Mouse (Mus musculus) CH12.LX (cell line): Measurements from ENCODE around the gene Tk1.

Experiments used
- CTCF ChIP-seq, 2 experiments: IDR thresholded peaks in 1 of 2; conservative IDR thresholded peaks in 1 of 2; 2 replicates each; pipeline ENCODE4 v1.5.1; 2011 to 2012; ENCODE audit warnings: low read depth in 2 of 2, low read length in 2 of 2, improper control_type of control experiment in 1 of 2, inconsistent platforms in 1 of 2, mild to moderate bottlenecking in 1 of 2, moderate library complexity in 1 of 2
- EP300 ChIP-seq: IDR thresholded peaks from 2 replicates; pipeline ENCODE4 v1.6.1; 2011; ENCODE audit warnings: low read length, improper control_type of control experiment
- ETS1 ChIP-seq: conservative IDR thresholded peaks from 2 replicates; pipeline ENCODE4 v1.6.1; 2012; ENCODE audit warnings: low read depth, mild to moderate bottlenecking, inconsistent platforms, low read length, improper control_type of control experiment, moderate library complexity
- HCFC1 ChIP-seq: IDR thresholded peaks from 2 replicates; pipeline ENCODE4 v1.6.1; 2012; ENCODE audit warnings: low read depth, mild to moderate bottlenecking, inconsistent platforms, low read length, improper control_type of control experiment
- JUND ChIP-seq: conservative IDR thresholded peaks from 2 replicates; pipeline ENCODE4 v1.6.1; 2011; ENCODE audit warnings: low read depth, low read length, improper control_type of control experiment
- POLR2A ChIP-seq: IDR thresholded peaks from 2 replicates; pipeline ENCODE4 v1.6.1; 2011; ENCODE audit warnings: low read depth, mild to moderate bottlenecking, improper control_type of control experiment, low read length
- TBP ChIP-seq: conservative IDR thresholded peaks from 2 replicates; pipeline ENCODE4 v1.6.1; 2011; ENCODE audit warnings: low read depth, low read length, improper control_type of control experiment
- ZC3H11A ChIP-seq: IDR thresholded peaks from 2 replicates; pipeline ENCODE4 v1.6.1; 2012; ENCODE audit warnings: low read depth, mild to moderate bottlenecking, inconsistent platforms, low read length, improper control_type of control experiment
- ZKSCAN1 ChIP-seq: IDR thresholded peaks from 2 replicates; pipeline ENCODE4 v1.6.1; 2012; ENCODE audit warnings: low read depth, inconsistent platforms, low read length, improper control_type of control experiment, borderline replicate concordance
- ZNF384 ChIP-seq: IDR thresholded peaks from 2 replicates; pipeline ENCODE4 v1.6.1; 2012; ENCODE audit warnings: low read depth, low read length, improper control_type of control experiment, inconsistent platforms

- no peak for TF ChIP-seq CTCF (conservative IDR thresholded peaks at IDR 0.05 in 1 of 2, IDR thresholded peaks at IDR 0.05 in 1 of 2; ENCODE audit: low read depth in 2 of 2, low read length in 2 of 2)
- no peak for TF ChIP-seq TBP
- TF ChIP-seq EP300 = no peak
- TF ChIP-seq ZKSCAN1 = no peak
- TF ChIP-seq ZNF384 = no peak
- no peak for TF ChIP-seq HCFC1
- TF ChIP-seq POLR2A = no peak
- no peak for TF ChIP-seq ZC3H11A
- no peak for TF ChIP-seq ETS1
- TF ChIP-seq JUND = no peak
Measured at GRCm38 (mm10) chr11:117803166-117803688, 22.7 kb downstream of the Tk1 start.
